Mouse (Mus musculus): ENCODE data around the gene Rhbdd1. TPM values are rescaled to one million over a fixed set of nuclear protein-coding genes. Genes with fewer than 3 reads are reported as not detected.

Rhbdd1 gene
- polyA plus RNA-seq (2016; fragmentation: Nextera tagmentation; extraction: Ambion mirVana), result 7.3 and 7.6 TPM in 2 replicates

- WGBS, result 5% methylated on average over 47 of the region's 47 CpGs
- Histone ChIP-seq H3K9ac (peak within 1 kb of the TSS; percentile 92), H3K36me3 (no peaks in the 10 kb centered on the region)
Observed at GRCm38 (mm10) chr1:82316111-82316745, at the start of gene Rhbdd1. TSS of gene Rhbdd1 (plus strand) at chr1:82316452.

GRCm38 (mm10) chr1:82267547-82267946, 48.7 kb upstream of the Rhbdd1 start:
- Histone ChIP-seq H3K9me3 (no peaks in the 10 kb centered on the region), H3K36me3 (peaks cover 4% of the 10 kb centered on the region; the same call in 1 of the 2 replicates), H3K9ac (no peak overlapping the region), H3K4me2 (replicated peaks) (no peak overlapping the region), H3K27ac (no peak overlapping the region), H3K4me3 (no peak overlapping the region), H3K27me3 (no peaks in the 10 kb centered on the region), H3K4me1 (no peaks in the 10 kb centered on the region)
- WGBS, result 72% methylated on average over 4 of the region's 4 CpGs
- ATAC-seq (ENCODE audit: insufficient number of reproducible peaks, insufficient read depth, low FRiP score, low TSS enrichment), result no peak

More at GRCm38 (mm10) chr1:82316111-82316745, at the start of gene Rhbdd1:
- Histone ChIP-seq H3K4me2 (replicated peaks) (peak within 1 kb of the TSS; percentile 74), H3K4me3 (peak within 1 kb of the TSS; percentile 86), H3K27ac (peak within 1 kb of the TSS; percentile 98), H3K4me1 (peaks cover 13% of the 10 kb centered on the region; the same call in 1 of the 2 replicates), H3K9me3 (no peaks in the 10 kb centered on the region), H3K27me3 (no peaks in the 10 kb centered on the region)
- peak; percentile 95 for ATAC-seq (ENCODE audit: insufficient number of reproducible peaks, insufficient read depth, low FRiP score, low TSS enrichment)

- no peak overlapping the region for H3K9ac ChIP-seq
- H3K27ac ChIP-seq, result no peak overlapping the region
- H3K27me3 ChIP-seq, result no peaks in the 10 kb centered on the region
- no peak overlapping the region for H3K4me2 ChIP-seq (replicated peaks)
- no peak overlapping the region for H3K4me3 ChIP-seq
- H3K36me3 ChIP-seq, result peaks cover 16% of the 10 kb centered on the region
- ATAC-seq (ENCODE audit: insufficient number of reproducible peaks, insufficient read depth, low FRiP score, low TSS enrichment), result no peak
- 77% methylated on average over 5 of the region's 5 CpGs for WGBS
- H3K4me1 ChIP-seq, result peaks cover 8% of the 10 kb centered on the region; the same call in 1 of the 2 replicates
- no peaks in the 10 kb centered on the region for H3K9me3 ChIP-seq
Observed at GRCm38 (mm10) chr1:82272231-82272630, 44.0 kb upstream of the Rhbdd1 start.

- Histone ChIP-seq H3K36me3 (peaks cover 27% of the 10 kb centered on the region), H3K27me3 (no peaks in the 10 kb centered on the region), H3K9ac (no peak overlapping the region), H3K4me1 (peaks cover 8% of the 10 kb centered on the region; the same call in 1 of the 2 replicates), H3K27ac (0 out of 2 replicates have a peak overlapping the region, but pooled peaks have one; percentile 36), H3K9me3 (no peaks in the 10 kb centered on the region), H3K4me3 (no peak overlapping the region), H3K4me2 (replicated peaks) (no peak overlapping the region)
- WGBS, result 56% methylated on average over 6 of the region's 6 CpGs
- ATAC-seq (ENCODE audit: insufficient number of reproducible peaks, insufficient read depth, low FRiP score, low TSS enrichment), result no peak
Observed at GRCm38 (mm10) chr1:82273529-82273928, 42.7 kb upstream of the Rhbdd1 start.

- H3K4me2 ChIP-seq (replicated peaks), result no peak overlapping the region
- peaks cover 29% of the 10 kb centered on the region for H3K36me3 ChIP-seq
- no peak overlapping the region for H3K4me3 ChIP-seq
- 29% methylated on average over 1 of the region's 1 CpGs for WGBS
- no peaks in the 10 kb centered on the region for H3K9me3 ChIP-seq
- ATAC-seq (ENCODE audit: insufficient number of reproducible peaks, insufficient read depth, low FRiP score, low TSS enrichment), result no peak
- H3K4me1 ChIP-seq, result peaks cover 8% of the 10 kb centered on the region; the same call in 1 of the 2 replicates
- H3K27me3 ChIP-seq, result no peaks in the 10 kb centered on the region
- no peak overlapping the region for H3K9ac ChIP-seq
- H3K27ac ChIP-seq, result peak overlapping the region; percentile 36; the same call in 1 of the 2 replicates
Observed at GRCm38 (mm10) chr1:82274361-82274760, 41.9 kb upstream of the Rhbdd1 start.

- WGBS, result 67% methylated on average over 1 of the region's 1 CpGs
- H3K9me3 ChIP-seq, result no peaks in the 10 kb centered on the region
- peaks cover 25% of the 10 kb centered on the region; the same call in 1 of the 2 replicates for H3K36me3 ChIP-seq
- no peak for ATAC-seq (ENCODE audit: insufficient number of reproducible peaks, insufficient read depth, low FRiP score, low TSS enrichment)
- no peak overlapping the region for H3K9ac ChIP-seq
- H3K27me3 ChIP-seq, result no peaks in the 10 kb centered on the region
- H3K27ac ChIP-seq, result no peak overlapping the region
- peaks cover 10% of the 10 kb centered on the region; the same call in 1 of the 2 replicates for H3K4me1 ChIP-seq
- no peak overlapping the region for H3K4me3 ChIP-seq
- H3K4me2 ChIP-seq (replicated peaks), result no peak overlapping the region
Observed at GRCm38 (mm10) chr1:82279768-82280167, 36.5 kb upstream of the Rhbdd1 start.

- ATAC-seq (ENCODE audit: insufficient number of reproducible peaks, insufficient read depth, low FRiP score, low TSS enrichment), result no peak
- Histone ChIP-seq H3K9me3 (no peaks in the 10 kb centered on the region), H3K36me3 (peaks cover 19% of the 10 kb centered on the region; the same call in 1 of the 2 replicates), H3K27ac (no peak overlapping the region), H3K9ac (no peak overlapping the region), H3K4me1 (peaks cover 16% of the 10 kb centered on the region), H3K27me3 (no peaks in the 10 kb centered on the region), H3K4me3 (no peak overlapping the region), H3K4me2 (replicated peaks) (no peak overlapping the region)
- 74% methylated on average over 6 of the region's 6 CpGs for WGBS
Observed at GRCm38 (mm10) chr1:82281823-82282222, 34.4 kb upstream of the Rhbdd1 start.

DNA sequence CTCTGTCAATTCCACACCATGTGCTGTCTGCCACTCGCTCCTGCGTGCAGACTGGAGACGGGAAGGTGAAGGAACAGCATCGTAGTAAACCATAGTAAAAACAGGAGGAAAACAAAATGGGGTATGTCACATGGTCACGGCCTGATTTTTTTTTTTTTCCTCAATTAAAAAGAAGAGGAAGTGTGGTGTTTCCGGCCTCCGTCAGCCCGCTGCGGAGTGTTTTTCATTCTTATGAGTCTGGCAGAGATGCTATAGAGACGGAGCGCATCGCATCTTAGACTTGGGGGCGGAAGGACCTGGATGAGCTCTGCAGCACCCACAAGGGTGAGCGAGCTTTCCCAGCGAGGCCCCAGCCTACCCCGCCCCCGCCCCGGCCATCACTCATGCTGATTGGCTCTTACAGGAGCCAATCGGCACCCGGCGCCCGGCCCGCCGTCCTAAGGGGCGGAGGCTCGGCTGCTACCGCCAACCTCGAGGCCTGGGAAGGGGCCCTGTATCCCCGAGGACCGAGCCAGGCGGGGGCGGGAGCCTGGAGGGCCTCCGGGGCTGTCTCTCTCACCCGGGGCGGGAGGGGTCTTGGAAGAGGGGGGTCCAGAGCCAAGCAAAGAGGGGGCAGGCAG, 33.1 kb upstream of the Rhbdd1 start:
- ATAC-seq (ENCODE audit: insufficient number of reproducible peaks, insufficient read depth, low FRiP score, low TSS enrichment), result peak; percentile 93
- H3K4me2 ChIP-seq (replicated peaks), result peak overlapping the region; percentile 75
- peak overlapping the region; percentile 53 for H3K4me3 ChIP-seq
- H3K4me1 ChIP-seq, result peaks cover 28% of the 10 kb centered on the region
- WGBS, result 2% methylated on average over 35 of the region's 35 CpGs
- peaks cover 17% of the 10 kb centered on the region for H3K36me3 ChIP-seq
- no peaks in the 10 kb centered on the region for H3K27me3 ChIP-seq
- H3K9ac ChIP-seq, result peak overlapping the region; percentile 73
- peak overlapping the region; percentile 92 for H3K27ac ChIP-seq
- no peaks in the 10 kb centered on the region for H3K9me3 ChIP-seq

- H3K9me3 ChIP-seq, result no peaks in the 10 kb centered on the region
- peak overlapping the region; percentile 73 for H3K9ac ChIP-seq
- H3K4me2 ChIP-seq (replicated peaks), result peak overlapping the region; percentile 75
- WGBS, result 4% methylated on average over 1 of the region's 1 CpGs
- H3K27me3 ChIP-seq, result no peaks in the 10 kb centered on the region
- H3K36me3 ChIP-seq, result peaks cover 21% of the 10 kb centered on the region
- peaks cover 35% of the 10 kb centered on the region for H3K4me1 ChIP-seq
- peak overlapping the region; percentile 53 for H3K4me3 ChIP-seq
- peak overlapping the region; percentile 92 for H3K27ac ChIP-seq
- ATAC-seq (ENCODE audit: insufficient number of reproducible peaks, insufficient read depth, low FRiP score, low TSS enrichment), result no peak
Observed at GRCm38 (mm10) chr1:82283901-82284301, 32.4 kb upstream of the Rhbdd1 start.

GRCm38 (mm10) chr1:82284403-82284802, 31.8 kb upstream of the Rhbdd1 start:
- Histone ChIP-seq H3K4me3 (peak overlapping the region; percentile 53), H3K9ac (peak overlapping the region; percentile 73), H3K27ac (peak overlapping the region; percentile 92), H3K9me3 (no peaks in the 10 kb centered on the region), H3K27me3 (no peaks in the 10 kb centered on the region), H3K4me2 (replicated peaks) (peak overlapping the region; percentile 75), H3K36me3 (peaks cover 26% of the 10 kb centered on the region), H3K4me1 (peaks cover 40% of the 10 kb centered on the region)
- WGBS, result 30% methylated on average over 4 of the region's 4 CpGs
- ATAC-seq (ENCODE audit: insufficient number of reproducible peaks, insufficient read depth, low FRiP score, low TSS enrichment), result no peak

- WGBS, result 22% methylated on average over 5 of the region's 5 CpGs
- Histone ChIP-seq H3K9ac (peak overlapping the region; percentile 64), H3K9me3 (no peaks in the 10 kb centered on the region), H3K4me1 (peaks cover 44% of the 10 kb centered on the region), H3K4me2 (replicated peaks) (peak overlapping the region; percentile 75), H3K27ac (peak overlapping the region; percentile 42; the same call in 1 of the 2 replicates), H3K4me3 (peak overlapping the region; percentile 74), H3K27me3 (no peaks in the 10 kb centered on the region), H3K36me3 (peaks cover 26% of the 10 kb centered on the region)
- no peak for ATAC-seq (ENCODE audit: insufficient number of reproducible peaks, insufficient read depth, low FRiP score, low TSS enrichment)
Observed at GRCm38 (mm10) chr1:82285461-82286189, 30.6 kb upstream of the Rhbdd1 start.
